Mouse (Mus musculus): Measurements from ENCODE around the gene Hspb11. TPM values are rescaled to one million over a fixed set of nuclear protein-coding genes. Genes with fewer than 3 reads are reported as not detected.
A peak's percentile ranks its signal among the peaks of the same experiment; 100 is the strongest.

Hspb11 gene
- polyA plus RNA-seq (2012; fragmentation: generic; extraction: Trizol): 27.9 TPM

GRCm38 (mm10) chr4:107253125-107254091 is at the start of gene Hspb11, which contains the start of gene Lrrc42:
TSS of gene Hspb11 (plus strand) at chr4:107253593.
TSS of gene Lrrc42 (minus strand) at chr4:107253532.
- peak within 1 kb of the TSS; percentile 90 for H3K4me2 ChIP-seq (ENCODE audit: low read depth)
- peak within 1 kb of the TSS; percentile 47 for H3ac ChIP-seq (ENCODE audit: control insufficient read depth, insufficient read length)
- H3K4me3 ChIP-seq: peak within 1 kb of the TSS; percentile 74
- peaks cover 27% of the 10 kb centered on the region for H3K79me2 ChIP-seq (ENCODE audit: control insufficient read depth, insufficient read depth)
- TF ChIP-seq E2F4 (IDR thresholded peaks at IDR 0.05; ENCODE audit: insufficient read depth): no peak
- TF ChIP-seq TCF3 (IDR thresholded peaks at IDR 0.05; ENCODE audit: insufficient read length, low read depth): no peak
- TF ChIP-seq SRF (IDR thresholded peaks at IDR 0.05; ENCODE audit: control insufficient read depth, insufficient read length, low read depth): no peak
- TF ChIP-seq TCF12 (IDR thresholded peaks at IDR 0.05; ENCODE audit: insufficient read depth, poor library complexity, severe bottlenecking): no peak
- TF ChIP-seq USF1 (IDR thresholded peaks at IDR 0.05; ENCODE audit: low read depth): no peak
- no peak for TF ChIP-seq REST (IDR thresholded peaks at IDR 0.05; ENCODE audit: insufficient read depth, insufficient read length)
- no peak for TF ChIP-seq MAX (IDR thresholded peaks at IDR 0.05; ENCODE audit: low read depth)
- peak; percentile 87 for TF ChIP-seq POLR2A (IDR thresholded peaks at IDR 0.05; ENCODE audit: insufficient read length, low read depth)
- TF ChIP-seq MYOD1 (IDR thresholded peaks at IDR 0.05; ENCODE audit: control insufficient read depth in 1 of 3, insufficient read length in 2 of 3, low read depth in 2 of 3): no peak
- TF ChIP-seq CEBPB (IDR thresholded peaks at IDR 0.05; ENCODE audit: insufficient read depth, poor library complexity, severe bottlenecking): no peak
- peak in 1 of 3 experiments; percentile 14 for TF ChIP-seq MYOG (IDR thresholded peaks at IDR 0.05; ENCODE audit: control insufficient read depth in 1 of 3, insufficient read depth in 1 of 3, insufficient read length in 2 of 3, low read depth in 2 of 3)
- peak; percentile 85 for TF ChIP-seq POLR2AphosphoS2 (IDR thresholded peaks at IDR 0.05; ENCODE audit: insufficient read length, low read depth)
- H3K36me3 ChIP-seq (ENCODE audit: control insufficient read depth, insufficient read depth): no peaks in the 10 kb centered on the region
- H3K27me3 ChIP-seq (ENCODE audit: control insufficient read depth, insufficient read depth, insufficient read length): no peaks in the 10 kb centered on the region

GRCm38 (mm10) chr4:107207016-107207415 is 46.4 kb upstream of the Hspb11 start:
- peaks cover 17% of the 10 kb centered on the region for H3K36me3 ChIP-seq (ENCODE audit: control insufficient read depth, insufficient read depth)
- H3K4me2 ChIP-seq (ENCODE audit: low read depth): no peak overlapping the region
- H3ac ChIP-seq (ENCODE audit: control insufficient read depth, insufficient read length): no peak overlapping the region
- TF ChIP-seq CEBPB (IDR thresholded peaks at IDR 0.05; ENCODE audit: insufficient read depth, poor library complexity, severe bottlenecking) (no peak), TCF12 (IDR thresholded peaks at IDR 0.05; ENCODE audit: insufficient read depth, poor library complexity, severe bottlenecking) (no peak), POLR2A (IDR thresholded peaks at IDR 0.05; ENCODE audit: insufficient read length, low read depth) (no peak), USF1 (IDR thresholded peaks at IDR 0.05; ENCODE audit: low read depth) (no peak), MYOG (IDR thresholded peaks at IDR 0.05; ENCODE audit: control insufficient read depth in 1 of 3, insufficient read depth in 1 of 3, insufficient read length in 2 of 3, low read depth in 2 of 3) (no peak), MAX (IDR thresholded peaks at IDR 0.05; ENCODE audit: low read depth) (no peak), TCF3 (IDR thresholded peaks at IDR 0.05; ENCODE audit: insufficient read length, low read depth) (no peak)
- H3K79me2 ChIP-seq (ENCODE audit: control insufficient read depth, insufficient read depth): no peaks in the 10 kb centered on the region
- H3K27me3 ChIP-seq (ENCODE audit: control insufficient read depth, insufficient read depth, insufficient read length): no peaks in the 10 kb centered on the region
- no peak overlapping the region for H3K4me3 ChIP-seq

DNA sequence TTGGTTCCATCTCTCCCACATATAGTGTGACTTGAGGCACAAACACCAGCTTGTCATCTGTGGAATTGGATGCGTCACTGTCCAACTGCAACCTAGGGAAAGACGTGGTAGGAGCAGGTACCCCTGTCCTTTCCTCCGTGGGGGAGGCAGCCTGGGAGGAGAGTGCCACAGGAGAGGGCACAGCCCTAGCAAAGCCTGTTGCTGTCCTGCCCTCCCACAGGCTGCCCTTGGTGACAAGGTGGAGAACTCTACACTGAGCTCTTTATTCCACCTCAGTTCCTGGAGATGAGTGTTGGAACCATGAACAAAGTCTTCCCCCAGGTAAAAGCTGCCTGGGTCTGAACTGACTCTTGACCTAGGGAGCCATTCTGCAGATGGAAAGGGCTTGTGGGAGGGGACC is 44.5 kb upstream of the Hspb11 start, which contains the start of gene Ldlrad1:
Ldlrad1 (plus strand) TSS at position 301 of the 400 bp plus-strand sequence.
- no peaks in the 10 kb centered on the region for H3K27me3 ChIP-seq (ENCODE audit: control insufficient read depth, insufficient read depth, insufficient read length)
- no peak within 1 kb of the TSS for H3ac ChIP-seq (ENCODE audit: control insufficient read depth, insufficient read length)
- no peak within 1 kb of the TSS for H3K4me3 ChIP-seq
- peaks cover 8% of the 10 kb centered on the region for H3K36me3 ChIP-seq (ENCODE audit: control insufficient read depth, insufficient read depth)
- H3K79me2 ChIP-seq (ENCODE audit: control insufficient read depth, insufficient read depth): no peaks in the 10 kb centered on the region
- H3K4me2 ChIP-seq (ENCODE audit: low read depth): no peak within 1 kb of the TSS
- TF ChIP-seq MYOD1 (IDR thresholded peaks at IDR 0.05; ENCODE audit: control insufficient read depth in 1 of 3, insufficient read length in 2 of 3, low read depth in 2 of 3) (no peak), E2F4 (IDR thresholded peaks at IDR 0.05; ENCODE audit: insufficient read depth) (no peak), POLR2A (IDR thresholded peaks at IDR 0.05; ENCODE audit: insufficient read length, low read depth) (no peak), MYOG (IDR thresholded peaks at IDR 0.05; ENCODE audit: control insufficient read depth in 1 of 3, insufficient read depth in 1 of 3, insufficient read length in 2 of 3, low read depth in 2 of 3) (no peak)

DNA sequence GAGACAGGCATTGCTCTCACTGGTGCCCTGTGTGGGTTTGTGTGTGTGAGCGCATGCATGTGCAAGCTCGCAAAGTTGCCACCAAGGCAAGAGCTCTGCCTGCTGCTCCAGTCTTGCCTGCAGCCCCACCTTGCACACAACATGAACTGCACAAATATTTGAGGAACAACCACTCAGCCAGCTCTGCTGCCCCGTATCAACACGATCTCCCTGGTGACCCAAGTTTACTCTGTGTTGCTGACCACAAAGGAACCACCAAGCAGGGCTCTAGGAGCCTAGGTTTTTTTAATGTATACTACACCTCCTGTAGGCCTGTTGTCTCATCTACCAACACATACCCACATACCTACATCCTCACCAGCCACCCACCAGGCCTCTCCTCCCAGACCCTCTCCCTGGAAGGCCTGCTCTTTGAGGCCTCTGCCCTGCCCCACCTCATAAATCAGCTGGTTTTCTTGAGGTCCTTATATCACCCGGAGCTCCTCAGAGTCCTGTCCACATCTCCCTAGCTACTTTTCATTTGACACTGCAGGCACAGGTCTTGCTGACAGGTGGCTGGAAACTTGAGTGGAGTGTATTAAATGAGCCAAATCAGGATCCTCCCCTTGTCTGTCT is 42.8 kb upstream of the Hspb11 start:
- Histone ChIP-seq H3K79me2 (ENCODE audit: control insufficient read depth, insufficient read depth) (no peaks in the 10 kb centered on the region), H3K27me3 (ENCODE audit: control insufficient read depth, insufficient read depth, insufficient read length) (no peaks in the 10 kb centered on the region), H3K4me3 (no peak overlapping the region), H3K36me3 (ENCODE audit: control insufficient read depth, insufficient read depth) (no peaks in the 10 kb centered on the region), H3K4me2 (ENCODE audit: low read depth) (no peak overlapping the region), H3ac (ENCODE audit: control insufficient read depth, insufficient read length) (no peak overlapping the region)
- no peak for TF ChIP-seq E2F4 (IDR thresholded peaks at IDR 0.05; ENCODE audit: insufficient read depth)
- no peak for TF ChIP-seq POLR2A (IDR thresholded peaks at IDR 0.05; ENCODE audit: insufficient read length, low read depth)
- TF ChIP-seq TCF12 (IDR thresholded peaks at IDR 0.05; ENCODE audit: insufficient read depth, poor library complexity, severe bottlenecking): no peak
- no peak for TF ChIP-seq REST (IDR thresholded peaks at IDR 0.05; ENCODE audit: insufficient read depth, insufficient read length)
- TF ChIP-seq USF1 (IDR thresholded peaks at IDR 0.05; ENCODE audit: low read depth): no peak
- TF ChIP-seq MAX (IDR thresholded peaks at IDR 0.05; ENCODE audit: low read depth): no peak
- no peak for TF ChIP-seq POLR2AphosphoS2 (IDR thresholded peaks at IDR 0.05; ENCODE audit: insufficient read length, low read depth)
- TF ChIP-seq CEBPB (IDR thresholded peaks at IDR 0.05; ENCODE audit: insufficient read depth, poor library complexity, severe bottlenecking): no peak
- TF ChIP-seq MYOG (IDR thresholded peaks at IDR 0.05; ENCODE audit: control insufficient read depth in 1 of 3, insufficient read depth in 1 of 3, insufficient read length in 2 of 3, low read depth in 2 of 3): no peak
- TF ChIP-seq TCF3 (IDR thresholded peaks at IDR 0.05; ENCODE audit: insufficient read length, low read depth): no peak
- TF ChIP-seq SRF (IDR thresholded peaks at IDR 0.05; ENCODE audit: control insufficient read depth, insufficient read length, low read depth): no peak

All from myocyte (in vitro differentiated cells).